Mouse (Mus musculus): ENCODE measurements at regions not wholly inside any gene's neighbourhood (a gene's known extent, or its start where the extent isn't known, plus 50 kb on each side); places are given as distances from the start of the nearest gene placed in this dataset.

DNA sequence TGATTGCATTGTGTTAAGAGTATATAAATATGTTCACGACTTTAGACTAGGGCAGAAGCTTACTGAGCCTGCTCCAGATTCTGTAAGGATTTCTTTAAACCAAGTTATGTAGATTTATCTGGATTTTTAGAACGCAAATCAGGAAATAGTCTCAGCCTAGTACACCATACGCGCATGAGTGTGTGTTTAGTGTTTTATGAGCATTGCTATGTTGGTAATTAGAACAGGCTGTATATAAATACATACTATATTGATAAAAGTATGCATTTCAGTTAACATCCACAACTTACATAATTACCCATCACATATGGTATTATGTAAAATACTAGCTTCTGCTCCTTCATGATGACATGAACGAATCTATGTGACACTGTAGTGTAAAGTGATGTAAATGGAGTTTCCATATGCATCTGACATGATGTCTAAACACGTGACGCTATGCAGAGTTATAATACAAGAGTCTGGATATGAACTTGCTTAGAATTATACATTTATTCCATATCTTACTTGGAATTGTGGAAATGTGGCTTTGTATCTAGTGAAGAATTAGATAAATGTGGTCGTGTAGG lies 332.6 kb upstream of the Tmc3 start:
- DNase-seq: no peak

DNA sequence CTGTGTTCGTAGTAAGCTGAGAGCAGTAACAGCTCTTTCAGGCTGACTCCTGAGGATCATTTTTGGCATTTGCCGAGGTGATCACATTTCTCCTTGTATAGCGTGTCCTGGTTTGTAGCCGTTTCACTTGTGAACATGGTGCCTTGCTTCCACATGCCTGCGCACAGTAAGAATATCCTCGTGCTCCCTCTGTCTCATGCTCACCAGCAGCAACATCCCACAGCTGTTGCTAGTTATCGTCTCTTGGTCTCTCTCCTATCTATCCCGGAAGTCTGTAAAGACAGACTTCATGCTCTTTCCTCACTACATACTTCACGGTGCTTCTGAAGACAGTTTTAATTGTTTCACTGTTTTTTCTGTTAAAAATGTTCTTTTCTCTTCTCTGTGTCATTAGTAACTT lies 331.7 kb upstream of the Tmc3 start:
- DNase-seq: no peak

DNA sequence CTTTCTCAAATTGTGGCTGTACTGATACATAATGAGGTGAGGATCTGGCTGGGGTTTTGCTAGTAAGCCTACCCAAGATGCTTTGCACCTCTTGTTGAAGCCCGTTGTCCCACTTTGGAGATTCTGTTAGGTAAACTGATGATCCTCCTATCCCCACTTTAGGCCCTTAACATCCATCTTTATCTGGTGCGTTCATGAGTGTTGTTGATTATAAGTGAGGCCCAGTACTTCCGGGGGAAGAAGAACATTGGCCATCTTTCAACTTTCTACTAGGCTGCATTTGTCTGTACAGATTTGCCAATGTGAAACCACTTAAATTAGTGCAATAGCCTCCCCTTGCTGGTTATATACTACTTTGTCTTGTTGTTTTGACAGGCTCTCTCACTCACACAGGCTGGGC lies 331.3 kb upstream of the Tmc3 start:
- no peak for DNase-seq

GRCm38 (mm10) chr7:83254411-83254810 lies 330.3 kb upstream of the Tmc3 start:
- DNase-seq: no peak

DNA sequence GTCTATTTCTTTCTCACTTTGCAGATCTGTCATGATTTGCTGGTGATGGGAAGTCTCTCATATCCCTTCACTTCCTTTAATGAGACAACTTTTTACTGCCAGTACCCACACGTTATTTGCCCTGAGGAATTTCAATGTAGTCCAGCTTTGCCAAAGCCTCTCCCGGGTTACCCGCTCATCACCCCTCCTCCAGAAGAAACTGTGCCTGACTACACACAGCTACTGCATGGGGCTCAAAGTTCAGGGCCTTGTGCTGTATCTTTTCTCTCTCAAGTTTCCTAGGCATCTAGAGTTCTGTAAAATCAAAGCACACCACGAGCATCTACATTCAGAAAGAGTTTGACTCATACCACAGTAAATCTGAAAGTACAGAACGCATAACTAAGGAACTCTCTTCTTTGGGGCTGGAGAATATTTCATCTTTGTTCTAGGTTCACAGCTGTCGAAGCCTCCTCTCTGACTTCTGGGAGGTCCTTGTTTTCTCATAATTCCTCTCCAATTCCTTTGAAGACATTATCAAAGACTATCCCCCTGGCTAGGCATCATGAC lies 328.4 kb upstream of the Tmc3 start:
- no peak for DNase-seq

DNA sequence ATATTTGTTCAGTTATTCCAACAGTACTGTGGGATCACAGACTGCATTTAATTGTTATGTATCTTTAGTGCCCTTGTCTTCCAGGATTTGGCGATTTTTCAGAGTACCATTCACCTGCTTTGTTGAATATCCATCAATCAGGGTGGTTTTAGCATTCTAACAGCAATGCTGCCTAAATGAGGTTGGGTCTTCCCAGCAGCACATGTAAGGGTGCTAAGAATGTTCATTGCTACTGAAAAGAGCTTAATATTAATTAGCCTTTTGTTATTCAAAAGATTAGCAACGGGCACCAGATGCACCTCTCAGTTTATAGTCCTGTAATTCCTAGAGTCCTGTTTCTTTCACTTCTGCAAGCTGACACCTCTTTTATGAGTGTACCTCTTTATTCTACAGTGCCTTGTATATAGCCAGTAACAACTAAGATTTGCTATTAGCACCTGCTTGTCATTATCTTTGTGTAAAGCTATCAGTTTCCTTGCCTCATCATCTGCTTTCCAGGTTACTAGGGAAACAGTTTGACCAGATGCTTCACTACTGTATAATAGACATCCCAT lies 326.3 kb upstream of the Tmc3 start:
- no peak for DNase-seq

DNA sequence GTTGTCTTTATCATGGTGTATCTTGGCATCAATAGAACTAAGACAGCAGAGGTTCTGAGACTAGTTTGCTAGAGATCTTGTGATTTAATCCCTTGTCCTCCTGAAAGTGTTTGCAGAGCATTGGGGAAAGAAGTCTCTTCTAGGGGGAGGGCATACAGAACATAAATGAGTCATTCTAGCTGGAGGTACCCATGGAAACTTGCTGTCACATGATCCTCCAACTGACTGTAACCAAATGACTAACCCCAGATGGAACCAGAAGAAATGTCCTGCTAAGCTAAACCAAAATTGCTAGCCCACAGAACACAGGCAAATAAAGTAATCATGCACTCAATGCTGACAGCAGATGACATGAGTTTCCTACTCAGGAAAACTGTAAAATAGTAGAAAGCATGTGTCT lies 323.2 kb upstream of the Tmc3 start:
- DNase-seq: no peak

DNA sequence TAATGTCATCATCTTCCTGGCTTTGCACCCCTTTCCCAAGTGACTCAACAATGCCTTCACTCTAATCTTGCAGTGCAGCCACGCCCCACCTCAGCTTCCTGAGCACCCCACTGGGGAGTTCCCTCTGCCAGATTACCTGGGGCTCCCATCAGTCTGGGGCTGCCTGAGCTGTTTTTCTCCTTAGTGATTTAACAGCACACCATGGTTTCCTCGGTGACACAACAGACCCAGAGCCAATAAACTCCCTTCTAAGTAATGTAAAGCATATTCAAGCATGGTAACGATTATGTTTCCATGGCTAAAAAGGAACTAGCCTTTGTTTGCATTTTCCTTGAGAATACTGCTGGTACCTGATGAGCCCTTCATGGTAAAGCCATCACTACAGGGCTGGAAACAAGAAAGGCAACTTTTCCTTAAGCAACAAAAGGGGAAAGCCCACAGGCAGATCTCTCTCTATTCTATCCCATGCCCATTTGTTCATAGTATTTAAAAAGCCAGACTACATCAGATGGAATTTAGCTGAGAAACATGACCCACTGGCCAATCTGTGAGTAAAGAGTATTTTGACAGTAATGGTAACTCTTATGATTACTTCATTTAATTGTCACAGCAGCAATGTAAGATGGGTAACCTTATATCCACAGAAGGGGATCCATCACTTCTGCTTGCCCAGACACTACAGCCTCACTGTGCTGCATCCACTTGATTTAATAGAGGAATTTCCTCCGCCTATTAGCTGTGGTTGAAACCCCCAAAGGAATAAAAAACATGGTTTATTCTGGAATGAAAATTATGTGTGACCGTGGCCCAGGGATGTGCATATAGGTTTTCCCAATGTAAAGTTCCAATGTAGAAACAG lies 294.6 kb upstream of the Tmc3 start:
- DNase-seq: peak; percentile 11

DNA sequence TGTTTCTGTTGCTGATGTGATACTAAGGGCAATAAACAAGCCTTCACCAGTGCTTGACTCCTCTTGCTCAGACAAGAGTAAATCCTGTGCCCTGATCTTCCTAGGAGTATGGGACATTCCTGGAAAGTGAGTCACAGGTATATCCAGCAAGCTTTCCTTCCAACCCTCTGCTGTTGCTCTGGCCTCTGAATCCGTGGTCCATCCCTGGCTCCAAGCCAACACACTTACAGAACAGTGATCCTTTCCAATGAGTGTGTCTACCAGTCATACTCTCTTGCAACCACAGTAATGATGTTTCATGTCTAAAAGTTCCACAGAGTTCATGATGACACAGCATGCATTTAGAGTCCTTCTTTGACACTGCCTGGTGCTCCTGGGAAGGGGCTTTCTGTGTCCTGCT lies 277.6 kb upstream of the Tmc3 start:
- no peak for DNase-seq

- DNase-seq: no peak
These were observed 272.6 kb upstream of the Tmc3 start for GRCm38 (mm10) chr7:83312172-83312571.

GRCm38 (mm10) chr7:83329809-83330412 lies 254.8 kb upstream of the Tmc3 start:
- no peak for DNase-seq

DNA sequence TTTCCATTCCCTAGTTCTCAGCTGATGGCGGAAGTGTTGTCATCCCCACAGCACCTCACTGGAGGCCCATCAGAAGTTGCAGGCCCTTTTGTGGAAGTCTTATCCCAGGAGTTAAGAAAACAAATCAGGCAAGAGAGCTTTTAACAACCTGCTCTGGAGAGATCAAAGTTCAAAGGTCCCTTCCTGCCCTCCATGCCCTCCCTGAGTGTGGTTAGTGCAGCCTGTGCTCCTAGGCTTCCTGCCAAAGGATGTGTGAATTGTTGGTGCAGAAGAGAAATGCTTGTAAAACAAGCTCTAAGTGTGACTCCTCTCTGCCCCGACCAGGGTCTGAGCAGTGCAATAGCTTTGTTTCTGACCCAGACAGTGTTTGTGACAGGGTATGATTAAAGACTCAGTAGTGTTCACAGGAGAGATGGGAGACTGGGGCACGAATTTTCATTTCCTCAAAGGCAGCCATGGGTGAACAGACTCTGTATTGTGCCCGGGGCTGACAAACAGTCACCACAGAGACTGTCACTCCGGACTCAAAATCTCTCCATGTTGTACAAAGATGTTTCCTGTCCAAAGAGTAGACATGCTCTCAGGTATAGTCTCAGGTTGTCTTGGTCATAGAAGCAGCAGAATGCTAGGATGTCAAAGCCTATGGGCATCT lies 237.5 kb upstream of the Tmc3 start:
- no peak for DNase-seq

GRCm38 (mm10) chr7:83369191-83369590 lies 215.5 kb upstream of the Tmc3 start:
- no peak for DNase-seq

GRCm38 (mm10) chr7:83369605-83370004 lies 215.1 kb upstream of the Tmc3 start:
- DNase-seq: no peak

DNA sequence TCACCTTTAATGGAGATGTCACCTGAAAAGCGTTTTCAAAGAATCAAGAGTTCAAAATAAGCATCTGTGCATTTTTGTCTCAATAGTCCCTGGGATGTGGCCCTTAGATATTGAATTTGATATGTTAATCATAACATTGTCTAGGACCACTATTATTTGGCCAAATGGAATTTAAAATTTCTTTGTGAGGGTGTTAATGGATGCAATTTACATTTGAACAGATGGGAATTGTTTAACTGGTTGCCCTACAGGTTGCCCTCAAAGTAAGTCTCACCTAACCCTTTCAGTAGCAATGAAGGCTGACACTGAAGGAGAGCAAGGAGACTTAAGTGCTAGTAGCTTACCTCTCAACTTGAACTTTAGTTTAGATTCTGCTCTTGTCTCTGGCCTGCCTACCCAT lies 207.9 kb upstream of the Tmc3 start:
- DNase-seq: no peak

DNA sequence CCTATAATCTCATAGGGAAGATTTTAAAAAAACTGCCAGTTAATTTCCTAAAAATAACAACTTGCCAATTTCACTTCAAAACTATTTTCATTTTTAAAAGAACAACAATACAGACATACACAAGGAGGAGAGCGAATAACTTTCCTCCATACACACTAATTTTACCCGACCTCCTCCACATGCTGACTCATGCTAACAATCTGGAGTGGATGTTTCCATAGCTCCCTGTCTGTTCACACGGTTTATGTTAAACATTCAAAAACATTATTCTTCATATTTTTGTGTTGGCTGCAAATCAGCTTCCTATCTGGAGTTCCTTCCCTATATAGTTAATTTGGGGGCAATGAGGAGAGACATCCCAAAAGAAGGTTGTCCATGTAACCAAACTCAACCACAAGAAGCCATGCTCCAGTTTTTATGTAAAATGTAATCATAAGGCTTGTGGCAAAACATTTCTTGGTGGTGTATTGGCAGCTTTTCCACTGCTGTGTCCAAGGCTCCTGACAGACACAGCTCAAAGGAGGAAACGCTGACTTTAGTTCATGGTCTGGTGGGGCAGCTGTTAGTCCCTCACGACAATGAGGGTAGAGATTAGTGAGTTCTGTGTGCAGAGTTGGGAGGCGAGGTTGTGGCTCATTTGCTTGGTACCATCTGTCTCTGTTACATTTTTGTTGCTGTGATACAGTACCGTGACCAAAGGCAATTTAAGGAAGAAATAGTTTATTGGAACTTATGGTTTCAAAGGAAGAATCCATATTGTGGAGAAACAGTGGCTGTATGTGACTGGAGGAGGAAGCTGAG lies 203.1 kb upstream of the Tmc3 start:
- DNase-seq: no peak

GRCm38 (mm10) chr7:83382803-83383363 lies 201.8 kb upstream of the Tmc3 start:
- DNase-seq: no peak

- DNase-seq: no peak
These were observed 193.3 kb upstream of the Tmc3 start for GRCm38 (mm10) chr7:83391388-83391787.

DNA sequence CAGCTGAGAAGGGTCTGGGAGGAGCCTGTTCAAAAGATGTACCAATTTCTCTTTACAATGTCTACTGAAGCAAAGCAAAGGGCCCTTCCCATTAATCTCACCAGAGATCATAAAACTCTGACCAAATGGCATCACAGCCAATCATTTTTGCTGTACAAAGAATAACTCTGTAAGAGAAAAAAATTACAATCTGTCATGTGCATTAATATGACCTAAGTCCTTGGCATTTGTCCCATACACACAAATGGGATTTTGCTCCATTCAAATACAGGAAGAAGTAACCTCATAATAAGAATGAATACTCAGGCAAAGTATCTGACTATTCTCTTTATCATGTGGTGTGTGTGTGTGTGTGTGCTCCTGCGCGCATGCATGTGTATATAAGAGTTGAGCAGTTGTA lies 192.5 kb upstream of the Tmc3 start:
- DNase-seq: no peak

DNA sequence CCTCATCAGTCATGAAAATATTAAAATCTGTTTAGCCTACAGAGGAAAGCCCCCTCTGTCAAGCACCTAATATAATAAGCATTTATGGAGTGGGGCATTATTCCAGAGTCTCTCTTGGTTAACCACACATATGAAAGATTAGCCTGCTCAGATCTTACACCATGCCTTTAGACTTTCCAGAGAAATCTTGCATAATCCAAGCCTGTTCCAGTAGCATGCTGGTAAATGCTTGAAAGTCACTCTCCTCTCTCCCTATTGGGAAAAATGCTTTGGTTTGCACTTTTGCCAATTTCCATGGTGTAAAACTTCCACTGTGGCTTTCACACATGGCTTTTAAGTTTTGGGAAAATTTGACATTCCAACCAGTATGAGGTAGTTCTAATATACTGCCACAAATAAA lies 192.1 kb upstream of the Tmc3 start:
- no peak for DNase-seq

DNA sequence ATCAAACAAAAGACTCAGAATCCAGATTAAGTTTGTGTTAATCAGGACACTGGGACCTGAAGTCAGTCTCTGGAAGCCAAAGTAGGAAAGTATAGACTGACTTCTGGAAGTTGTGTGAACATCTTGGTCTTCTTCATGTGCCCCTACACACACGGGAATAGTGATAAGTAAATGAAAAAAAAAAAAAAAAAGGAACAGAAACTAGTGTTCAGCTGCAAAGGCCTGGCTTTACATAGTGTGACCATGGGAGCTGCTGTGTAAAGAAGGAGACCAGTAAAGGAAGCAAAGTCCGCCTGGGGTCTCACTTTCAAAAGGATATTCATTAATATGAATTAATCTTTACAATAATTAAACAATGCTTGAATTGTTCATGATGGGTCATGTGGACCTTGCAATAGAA lies 190.6 kb upstream of the Tmc3 start:
- DNase-seq: no peak

Data from gastrocnemius, postnatal 10 days (tissue).